In genomic region chr1:88806960-88807359, GRCm38 (mm10) we compare ENCODE assay signal across 9 mouse cellular contexts.
DNase-seq lines count a peak whose midpoint lies in the region.
"Had no signal": no experiment of that assay in that cellular context is flagged by ENCODE, and none has a peak within 500 bp of the region (broad histone marks: within the 10 kb centered on the region; RNA-seq: fewer than 3 reads in every experiment).

No protein-coding gene starts in this region.

- peak; percentile 5 for DNase-seq in heart, adult 8-10 months (ENCODE audit: low spot score)
- no peak for DNase-seq in heart, embryonic 10.5 days (ENCODE audit: low spot score)
- peak; percentile 12 for DNase-seq in thymus, postnatal 25 days
- no peak for DNase-seq in thymus, postnatal 0 days (ENCODE audit: low spot score)
- peak; percentile 40 for DNase-seq in gastrocnemius, postnatal 10 days
- DNase-seq in left cerebral cortex, postnatal 4 days: peak; percentile 57
- DNase-seq in MN1 (ENCODE audit: low spot score): no peak
- no peak for DNase-seq in retina, postnatal 1 day

- H3K9me3 ChIP-seq in heart, embryonic 10.5 days: no peaks in the 10 kb centered on the region

- no peaks in the 10 kb centered on the region for H3K36me3 ChIP-seq in heart, embryonic 10.5 days
- H3K36me3 ChIP-seq: limb, embryonic 12.5 days had no signal

- H3K27me3 ChIP-seq in heart, embryonic 10.5 days (ENCODE audit: insufficient read depth, poor library complexity, severe bottlenecking): no peaks in the 10 kb centered on the region
- H3K27me3 ChIP-seq: limb, embryonic 12.5 days had no signal

- intact Hi-C loops in left cerebral cortex, postnatal 4 days (cut with DNase I): no loop called here

- 0 out of 2 replicates have a peak, but pooled peaks cover 4% of the 10 kb centered on the region for H3K4me1 ChIP-seq in heart, embryonic 10.5 days

- no peak overlapping the region for H3K27ac ChIP-seq in heart, embryonic 10.5 days
- H3K27ac ChIP-seq: limb, embryonic 12.5 days had no signal

- H3K4me3 ChIP-seq in heart, embryonic 10.5 days: no peak overlapping the region
- H3K4me3 ChIP-seq: limb, embryonic 12.5 days had no signal

- WGBS in heart, embryonic 10.5 days: 50% methylated on average over 6 of the region's 6 CpGs

Comparison
In these comparisons a context has a peak if more than half of its experiments do, and no peak if none do; other contexts are left out.
1. DNase-seq: peak in heart, adult 8-10 months (single experiment), thymus, postnatal 25 days (single experiment), gastrocnemius, postnatal 10 days (single experiment) and left cerebral cortex, postnatal 4 days (single experiment); none in heart, embryonic 10.5 days (single experiment), thymus, postnatal 0 days (single experiment), MN1 (single experiment) and retina, postnatal 1 day (single experiment).